Mouse (Mus musculus): ENCODE data around the gene Cdc14b.

DNA sequence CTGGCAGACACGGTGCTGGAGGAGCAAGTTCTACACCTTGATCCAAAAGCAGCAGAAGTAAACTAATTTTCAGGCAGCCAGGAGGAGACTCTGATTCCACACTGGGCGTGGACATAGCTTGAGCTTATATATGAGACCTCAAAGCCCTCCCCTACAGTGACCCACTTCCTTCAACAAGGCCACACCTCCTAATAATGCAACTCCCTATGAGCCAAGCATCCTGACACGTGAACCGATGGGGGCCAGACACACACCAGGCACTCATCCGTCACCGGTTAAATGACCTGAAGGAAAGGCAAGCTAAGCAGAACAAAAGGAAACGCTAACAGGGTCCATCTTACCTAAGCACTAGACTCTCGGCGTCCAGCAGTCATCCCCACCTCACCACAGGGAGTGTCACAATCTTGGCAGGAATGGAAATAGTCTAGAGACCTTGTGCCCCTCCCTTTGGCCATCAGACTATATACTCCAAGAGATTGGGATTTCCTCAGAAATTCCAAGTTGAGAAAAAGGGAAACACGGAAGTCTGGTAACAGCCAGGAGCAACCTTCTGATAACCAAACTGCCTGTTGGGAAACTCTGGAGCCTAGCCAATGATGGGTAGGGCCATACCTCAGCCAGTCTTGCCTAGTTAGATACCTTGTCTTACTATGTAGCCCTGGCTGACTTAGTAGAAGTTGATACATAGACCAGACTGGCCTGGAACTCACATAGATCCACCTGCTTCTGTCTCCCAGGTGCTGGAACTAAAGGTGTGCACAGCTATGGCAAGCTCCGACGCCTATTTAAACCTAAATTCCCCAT is 17.9 kb downstream of the Cdc14b start:
- TF ChIP-seq CEBPB (IDR thresholded peaks at IDR 0.05; ENCODE audit: insufficient read depth, poor library complexity, severe bottlenecking): no peak
- TF ChIP-seq MYOD1 (IDR thresholded peaks at IDR 0.05; ENCODE audit: control insufficient read depth in 1 of 3, insufficient read length in 2 of 3, low read depth in 2 of 3): no peak
- TF ChIP-seq POLR2AphosphoS2 (IDR thresholded peaks at IDR 0.05; ENCODE audit: insufficient read length, low read depth): no peak
- no peak for TF ChIP-seq TCF3 (IDR thresholded peaks at IDR 0.05; ENCODE audit: insufficient read length, low read depth)
- no peak for TF ChIP-seq POLR2A (IDR thresholded peaks at IDR 0.05; ENCODE audit: insufficient read length, low read depth)
- TF ChIP-seq MYOG (IDR thresholded peaks at IDR 0.05; ENCODE audit: control insufficient read depth in 1 of 3, insufficient read depth in 1 of 3, insufficient read length in 2 of 3, low read depth in 2 of 3): no peak
